Mouse (Mus musculus) limb, embryonic 11.5 days (tissue): ENCODE results near the gene Cnot6. TPM values are rescaled to one million over a fixed set of nuclear protein-coding genes. Genes with fewer than 3 reads are reported as not detected.

Source experiments
- ATAC-seq: fragments of 200-750 bp; cut with Nextera tagmentation; 2 replicates; pipeline ENCODE4 v1.8.0; 2017; ENCODE audit warnings: low read depth; ENCODE audit not compliant: insufficient number of reproducible peaks, low FRiP score, low TSS enrichment
- DNase-seq: peaks from one replicate; pipeline ENCODE4 v3.0.0-alpha.2; 2015; ENCODE audit warnings: low spot score
- H3K27ac ChIP-seq: fragments of 300-500 bp; sonication (generic); replicated peaks from 2 replicates; pipeline ENCODE4 v1.5.1; 2014; ENCODE audit warnings: low read depth, mild to moderate bottlenecking, low read length
- H3K27me3 ChIP-seq: fragments of 300-500 bp; sonication (generic); 2 replicates; pipeline ENCODE4 v1.6.1; 2014; ENCODE audit warnings: mild to moderate bottlenecking, low read length, mixed read lengths; ENCODE audit not compliant: control insufficient read depth, insufficient read depth
- H3K36me3 ChIP-seq: fragments of 300-500 bp; sonication (generic); 2 replicates; pipeline ENCODE4 v1.6.1; 2014; ENCODE audit warnings: mild to moderate bottlenecking, low read length, moderate library complexity, mixed read lengths; ENCODE audit not compliant: control insufficient read depth, insufficient read depth
- H3K4me1 ChIP-seq: fragments of 300-500 bp; sonication (generic); 2 replicates; pipeline ENCODE4 v1.6.1; 2014; ENCODE audit warnings: low read length, mixed read lengths; ENCODE audit not compliant: control insufficient read depth, insufficient read depth
- H3K4me2 ChIP-seq: fragments of 300-500 bp; sonication (generic); 2 replicates; pipeline ENCODE4 v1.6.1; 2014; ENCODE audit warnings: low read depth, mild to moderate bottlenecking, moderate library complexity; ENCODE audit not compliant: severe bottlenecking
- H3K4me3 ChIP-seq: fragments of 300-500 bp; sonication (generic); 2 replicates; pipeline ENCODE4 v1.5.1; 2014; ENCODE audit warnings: low read depth, low read length
- H3K9ac ChIP-seq: fragments of 300-500 bp; sonication (generic); 2 replicates; pipeline ENCODE4 v1.6.1; 2014; ENCODE audit warnings: mild to moderate bottlenecking, low read length
- H3K9me3 ChIP-seq: fragments of 300-500 bp; sonication (generic); 2 replicates; pipeline ENCODE4 v1.6.1; 2016; ENCODE audit warnings: low read length; ENCODE audit not compliant: control insufficient read depth
- WGBS: fragments of 180-500 bp; shearing (Covaris S2); extraction: QIAGEN DNeasy Blood & Tissue Kit; methylation state at CpG from one replicate; pipeline ENCODE4 v1.1.7; 2014; 5-methylcytosine and 5-hydroxymethylcytosine counted together
- polyA plus RNA-seq: library from polyadenylated mRNA; unstranded; fragments of >200 nt; fragmentation: Nextera tagmentation; extraction: Ambion mirVana; gene quantifications from 2 replicates; pipeline ENCODE4 v1.2.1, GENCODE M21; 2014

Cnot6 gene
- polyA plus RNA-seq, 1 experiment from 2014 or later, result 53.9 TPM

- no peak overlapping the region for H3K9ac ChIP-seq
- no peaks in the 10 kb centered on the region for H3K9me3 ChIP-seq
- H3K27me3 ChIP-seq, result no peaks in the 10 kb centered on the region
- ATAC-seq, result no peak
- H3K4me3 ChIP-seq, result no peak overlapping the region
- DNase-seq, result no peak
- H3K27ac ChIP-seq, result no peak overlapping the region
- H3K4me1 ChIP-seq, result no peaks in the 10 kb centered on the region
- no peak overlapping the region for H3K4me2 ChIP-seq
- no peaks in the 10 kb centered on the region for H3K36me3 ChIP-seq
These were observed 57.0 kb downstream of the Cnot6 start for GRCm38 (mm10) chr11:49655501-49655900.

- Histone ChIP-seq H3K9ac (no peak overlapping the region), H3K36me3 (no peaks in the 10 kb centered on the region), H3K4me1 (no peaks in the 10 kb centered on the region), H3K4me3 (no peak overlapping the region), H3K9me3 (no peaks in the 10 kb centered on the region), H3K27me3 (no peaks in the 10 kb centered on the region), H3K27ac (no peak overlapping the region), H3K4me2 (no peak overlapping the region)
- ATAC-seq (no peak), DNase-seq (no peak)
- 88% methylated on average over 5 of the region's 5 CpGs for WGBS
These were observed 57.9 kb downstream of the Cnot6 start for GRCm38 (mm10) chr11:49654651-49655050.

- Histone ChIP-seq H3K4me3 (no peak overlapping the region), H3K4me1 (no peaks in the 10 kb centered on the region), H3K27ac (no peak overlapping the region), H3K9ac (no peak overlapping the region), H3K9me3 (no peaks in the 10 kb centered on the region), H3K4me2 (0 out of 2 replicates have a peak overlapping the region, but pooled peaks have one; percentile 11), H3K27me3 (no peaks in the 10 kb centered on the region), H3K36me3 (no peaks in the 10 kb centered on the region)
- DNase-seq (no peak), ATAC-seq (no peak)
- 46% methylated on average over 11 of the region's 11 CpGs for WGBS
These were observed 59.5 kb downstream of the Cnot6 start for GRCm38 (mm10) chr11:49653079-49653408.

GRCm38 (mm10) chr11:49652401-49653078 is 60.0 kb downstream of the Cnot6 start:
- Histone ChIP-seq H3K27me3 (no peaks in the 10 kb centered on the region), H3K9me3 (no peaks in the 10 kb centered on the region), H3K4me2 (0 out of 2 replicates have a peak overlapping the region, but pooled peaks have one; percentile 11), H3K27ac (no peak overlapping the region), H3K4me3 (no peak overlapping the region), H3K4me1 (no peaks in the 10 kb centered on the region), H3K9ac (no peak overlapping the region), H3K36me3 (no peaks in the 10 kb centered on the region)
- no peak for ATAC-seq
- 32% methylated on average over 19 of the region's 19 CpGs for WGBS
- DNase-seq, result peak; percentile 93

- Histone ChIP-seq H3K27ac (no peak overlapping the region), H3K9me3 (no peaks in the 10 kb centered on the region), H3K9ac (no peak overlapping the region), H3K36me3 (no peaks in the 10 kb centered on the region), H3K4me2 (no peak overlapping the region), H3K4me3 (no peak overlapping the region), H3K27me3 (no peaks in the 10 kb centered on the region), H3K4me1 (no peaks in the 10 kb centered on the region)
- WGBS, result 83% methylated on average over 10 of the region's 10 CpGs
- ATAC-seq, result no peak
- DNase-seq, result no peak
These were observed 60.7 kb downstream of the Cnot6 start for GRCm38 (mm10) chr11:49651762-49652322.

GRCm38 (mm10) chr11:49650994-49651761 is 61.3 kb downstream of the Cnot6 start:
- Histone ChIP-seq H3K9me3 (no peaks in the 10 kb centered on the region), H3K27me3 (no peaks in the 10 kb centered on the region), H3K9ac (no peak overlapping the region), H3K27ac (no peak overlapping the region), H3K4me1 (no peaks in the 10 kb centered on the region), H3K4me3 (no peak overlapping the region), H3K36me3 (no peaks in the 10 kb centered on the region), H3K4me2 (no peak overlapping the region)
- no peak for ATAC-seq
- WGBS, result 67% methylated on average over 16 of the region's 16 CpGs
- no peak for DNase-seq

GRCm38 (mm10) chr11:49650113-49650993 is 62.2 kb downstream of the Cnot6 start:
- no peaks in the 10 kb centered on the region for H3K9me3 ChIP-seq
- H3K4me2 ChIP-seq, result no peak overlapping the region
- DNase-seq (peak; percentile 58), ATAC-seq (no peak)
- no peaks in the 10 kb centered on the region for H3K4me1 ChIP-seq
- H3K4me3 ChIP-seq, result no peak overlapping the region
- no peaks in the 10 kb centered on the region for H3K27me3 ChIP-seq
- H3K36me3 ChIP-seq, result no peaks in the 10 kb centered on the region
- 56% methylated on average over 18 of the region's 18 CpGs for WGBS
- no peak overlapping the region for H3K27ac ChIP-seq
- no peak overlapping the region for H3K9ac ChIP-seq

- DNase-seq, result no peak
- no peak for ATAC-seq
- Histone ChIP-seq H3K27me3 (no peaks in the 10 kb centered on the region), H3K4me1 (no peaks in the 10 kb centered on the region), H3K4me2 (no peak overlapping the region), H3K9me3 (no peaks in the 10 kb centered on the region), H3K27ac (no peak overlapping the region), H3K36me3 (no peaks in the 10 kb centered on the region), H3K4me3 (no peak overlapping the region), H3K9ac (no peak overlapping the region)
- WGBS, result 53% methylated on average over 7 of the region's 8 CpGs
These were observed 66.8 kb downstream of the Cnot6 start for GRCm38 (mm10) chr11:49645677-49646076.
